Mouse (Mus musculus): ENCODE measurements around the gene Nfkbib. TPM values are rescaled to one million over a fixed set of nuclear protein-coding genes. Genes with fewer than 3 reads are reported as not detected.
A peak's percentile ranks its signal among the peaks of the same experiment; 100 is the strongest.

Gene Nfkbib
- total and polyA plus RNA-seq, 3 experiments: 30.5 to 101 (median 59.3) TPM

DNA sequence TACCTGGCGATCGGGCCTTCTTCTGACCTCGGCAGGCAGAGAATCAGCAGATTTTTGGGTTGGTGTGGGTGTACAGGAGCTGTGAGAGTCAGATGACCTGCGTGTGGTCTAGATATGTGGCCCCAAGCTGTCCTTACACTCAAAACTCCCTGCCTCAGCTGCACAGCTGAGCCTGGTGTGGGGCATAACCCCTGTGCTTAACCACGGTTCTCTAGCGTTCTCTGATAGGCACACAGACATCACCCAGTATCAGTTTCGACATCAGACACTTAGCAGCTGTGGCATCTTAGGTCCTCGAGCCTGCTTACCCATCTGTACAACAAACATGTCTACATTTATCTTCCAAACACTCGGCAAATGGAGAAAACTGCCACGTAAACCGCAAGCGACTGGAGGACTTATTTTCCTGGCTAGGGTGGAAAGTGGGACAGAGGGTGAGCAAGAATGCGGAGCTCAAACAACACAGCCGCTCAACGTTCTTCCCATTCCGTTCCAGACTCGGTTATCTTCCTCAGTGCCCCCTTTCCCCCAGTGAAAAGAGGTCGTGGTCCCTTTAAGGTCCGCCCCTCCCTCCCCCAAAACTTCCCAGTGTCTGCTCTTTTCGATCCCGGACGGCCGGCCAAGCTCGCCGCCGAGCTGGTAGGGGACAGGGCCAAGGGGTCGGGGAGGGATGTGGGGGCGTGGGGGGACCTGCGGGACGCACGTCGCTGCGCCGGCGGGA lies 41.1 kb upstream of the Nfkbib start, which contains the start of gene Hnrnpl:
Gene Hnrnpl (plus strand): TSS at position 321 of the 721 bp plus-strand sequence.
- peak within 1 kb of the TSS; percentile 70 for H3K4me2 ChIP-seq (ENCODE audit: insufficient read depth, low read depth, poor library complexity, severe bottlenecking)
- peak; percentile 79 for DNase-seq (ENCODE audit: extremely low read depth)
- H3K27me3 ChIP-seq (replicated peaks): no peaks in the 10 kb centered on the region
- in situ Hi-C loops (cut with MboI; ENCODE audit: low pct_ligation_motif_present, low pct_unique_long_range_greater_than_20kb, low sequenced_read_pairs): no loop called here
- no peaks in the 10 kb centered on the region for H3K9me3 ChIP-seq (replicated peaks; ENCODE audit: low read length)
- H3K36me3 ChIP-seq (replicated peaks in 1 of 2; ENCODE audit: control insufficient read depth in 1 of 2, insufficient read depth in 1 of 2, low read length in 1 of 2): peaks cover 14 to 16% of the 10 kb centered on the region in 2 experiments
- dilution Hi-C loops (cut with MboI; ENCODE audit: extremely low pct_ligation_motif_present, extremely low pct_unique_long_range_greater_than_20kb, low sequenced_read_pairs): no loop called here
- H3K27ac ChIP-seq (ENCODE audit: insufficient read depth, low read depth): peak within 1 kb of the TSS; percentile 89
- peaks cover 21% of the 10 kb centered on the region for H3K79me2 ChIP-seq (replicated peaks; ENCODE audit: control insufficient read depth, extremely low read depth, insufficient read depth, poor library complexity, severe bottlenecking)
- H3K4me3 ChIP-seq (replicated peaks in 1 of 3; ENCODE audit: low read depth in 2 of 3, low read length in 2 of 3, poor library complexity in 1 of 3): peak within 1 kb of the TSS; percentile 63 to 90 (median 74)
- peak within 1 kb of the TSS; percentile 96 for H3K9ac ChIP-seq (ENCODE audit: insufficient read depth, low read depth)
- TF ChIP-seq MAFK (IDR thresholded peaks at IDR 0.05; ENCODE audit: insufficient replicate concordance, low read length): no peak
- no peak for TF ChIP-seq ZC3H11A (IDR thresholded peaks at IDR 0.05; ENCODE audit: low read depth, low read length)
- TF ChIP-seq EP300 (IDR thresholded peaks at IDR 0.05; ENCODE audit: low read length): peak; percentile 71
- peak; percentile 33; the same call in 1 of the 2 replicates for TF ChIP-seq NRF1 (IDR thresholded peaks at IDR 0.05; ENCODE audit: low read depth, low read length)
- TF ChIP-seq HCFC1 (IDR thresholded peaks at IDR 0.05; ENCODE audit: low read depth, low read length): no peak
- TF ChIP-seq MAX (IDR thresholded peaks at IDR 0.05; ENCODE audit: low read length): peak; percentile 61; the same call in 1 of the 2 replicates
- TF ChIP-seq JUN (IDR thresholded peaks at IDR 0.05; ENCODE audit: insufficient read depth, low read depth, low read length): no peak
- TF ChIP-seq ETS1 (conservative IDR thresholded peaks at IDR 0.05; ENCODE audit: low read depth, low read length): peak; percentile 85
- TF ChIP-seq ZMIZ1 (IDR thresholded peaks at IDR 0.05; ENCODE audit: low read depth, low read length): peak; percentile 47; the same call in 1 of the 2 replicates
- peak; percentile 61; the same call in 1 of the 2 replicates for TF ChIP-seq NELFE (IDR thresholded peaks at IDR 0.05; ENCODE audit: low read depth, low read length)
- TF ChIP-seq CHD2 (IDR thresholded peaks at IDR 0.05; ENCODE audit: low read length): peak; percentile 44; the same call in 1 of the 2 replicates
- TF ChIP-seq USF2 (conservative IDR thresholded peaks at IDR 0.05; ENCODE audit: low read depth, low read length): no peak
- no peak for TF ChIP-seq SMC3 (IDR thresholded peaks at IDR 0.05; ENCODE audit: low read depth, low read length)
- TF ChIP-seq TCF12 (IDR thresholded peaks at IDR 0.05; ENCODE audit: low read depth, low read length): peak; percentile 80; the same call in 1 of the 2 replicates
- no peak for TF ChIP-seq KAT2A (IDR thresholded peaks at IDR 0.05; ENCODE audit: insufficient replicate concordance, low read length)
- TF ChIP-seq ZNF384 (IDR thresholded peaks at IDR 0.05; ENCODE audit: low read depth, low read length): no peak
- no peak for TF ChIP-seq POLR2AphosphoS2 (IDR thresholded peaks at IDR 0.05; ENCODE audit: low read depth, low read length)
- TF ChIP-seq PAX5 (IDR thresholded peaks at IDR 0.05; ENCODE audit: low read length): no peak
- TF ChIP-seq MAZ (IDR thresholded peaks at IDR 0.05; ENCODE audit: low read depth, low read length): no peak
- TF ChIP-seq E2F4 (IDR thresholded peaks at IDR 0.05; ENCODE audit: insufficient replicate concordance, low read depth, low read length): no peak
- peak; percentile 79; the same call in 1 of the 2 replicates for TF ChIP-seq TBP (conservative IDR thresholded peaks at IDR 0.05; ENCODE audit: low read depth, low read length)
- no peak for TF ChIP-seq CTCF (conservative IDR thresholded peaks at IDR 0.05 in 1 of 2, IDR thresholded peaks at IDR 0.05 in 1 of 2; ENCODE audit: low read depth in 2 of 2, low read length in 2 of 2)
- peak; percentile 73 for TF ChIP-seq IRF4 (IDR thresholded peaks at IDR 0.05; ENCODE audit: low read depth, low read length)
- TF ChIP-seq JUND (conservative IDR thresholded peaks at IDR 0.05; ENCODE audit: low read depth, low read length): peak; percentile 4; the same call in 1 of the 2 replicates
- TF ChIP-seq GABPA (IDR thresholded peaks at IDR 0.05; ENCODE audit: insufficient replicate concordance, low read depth, low read length): no peak
- peak; percentile 68 for TF ChIP-seq POLR2A (IDR thresholded peaks at IDR 0.05; ENCODE audit: low read depth, low read length)
- TF ChIP-seq BHLHE40 (IDR thresholded peaks at IDR 0.05; ENCODE audit: low read depth, low read length): peak; percentile 85
- peak; percentile 54 for TF ChIP-seq SIN3A (IDR thresholded peaks at IDR 0.05; ENCODE audit: low read length)
- TF ChIP-seq MXI1 (IDR thresholded peaks at IDR 0.05; ENCODE audit: low read depth, low read length): peak; percentile 15; the same call in 1 of the 2 replicates
- TF ChIP-seq UBTF (IDR thresholded peaks at IDR 0.05; ENCODE audit: low read depth, low read length): peak; percentile 15; the same call in 1 of the 2 replicates
- TF ChIP-seq MEF2A (IDR thresholded peaks at IDR 0.05; ENCODE audit: borderline replicate concordance, low read depth, low read length): peak; percentile 49
- 0 out of 2 replicates have a peak, but pooled peaks have one; percentile 53 for TF ChIP-seq MYC (IDR thresholded peaks at IDR 0.05; ENCODE audit: low read depth, low read length)
- TF ChIP-seq RAD21 (IDR thresholded peaks at IDR 0.05; ENCODE audit: low read depth, low read length): no peak
- peaks cover 5 to 31% of the 10 kb centered on the region in 2 experiments for H3K4me1 ChIP-seq (ENCODE audit: control insufficient read depth in 1 of 2, insufficient read depth in 2 of 2)
